Mouse (Mus musculus): ENCODE results near the gene Tubgcp3. TPM values are rescaled to one million over a fixed set of nuclear protein-coding genes. Genes with fewer than 3 reads are reported as not detected.

Gene Tubgcp3
- total and polyA plus RNA-seq, 3 experiments, result 29.7 to 48.7 (median 33.4) TPM

GRCm38 (mm10) chr8:12644894-12645293 lies 27.2 kb downstream of the Tubgcp3 start:
- dilution Hi-C loops (cut with MboI; ENCODE audit: extremely low pct_ligation_motif_present, extremely low pct_unique_long_range_greater_than_20kb, low sequenced_read_pairs) (no loop called here), in situ Hi-C loops (cut with MboI; ENCODE audit: low pct_ligation_motif_present, low pct_unique_long_range_greater_than_20kb, low sequenced_read_pairs) (no loop called here)
- Histone ChIP-seq H3K9me3 (replicated peaks; ENCODE audit: low read length) (no peaks in the 10 kb centered on the region), H3K4me1 (ENCODE audit: control insufficient read depth in 1 of 2, insufficient read depth in 2 of 2) (peaks cover 0 to 24% of the 10 kb centered on the region in 2 experiments; a peak in 2 of 4 replicates), H3K27me3 (replicated peaks) (no peaks in the 10 kb centered on the region), H3K36me3 (replicated peaks in 1 of 2; ENCODE audit: control insufficient read depth in 1 of 2, insufficient read depth in 1 of 2, low read length in 1 of 2) (peaks cover 53 to 84% of the 10 kb centered on the region in 2 experiments), H3K27ac (ENCODE audit: insufficient read depth, low read depth) (no peak overlapping the region), H3K9ac (ENCODE audit: insufficient read depth, low read depth) (no peak overlapping the region), H3K79me2 (replicated peaks; ENCODE audit: control insufficient read depth, extremely low read depth, insufficient read depth, poor library complexity, severe bottlenecking) (no peaks in the 10 kb centered on the region; the same call in 1 of the 2 replicates), H3K4me2 (ENCODE audit: insufficient read depth, low read depth, poor library complexity, severe bottlenecking) (no peak overlapping the region), H3K4me3 (replicated peaks in 1 of 3; ENCODE audit: low read depth in 2 of 3, low read length in 2 of 3, poor library complexity in 1 of 3) (no peak overlapping the region)
- TF ChIP-seq TBP (conservative IDR thresholded peaks at IDR 0.05; ENCODE audit: low read depth, low read length), result no peak
- TF ChIP-seq NELFE (IDR thresholded peaks at IDR 0.05; ENCODE audit: low read depth, low read length), result no peak
- no peak for TF ChIP-seq CHD2 (IDR thresholded peaks at IDR 0.05; ENCODE audit: low read length)
- no peak for TF ChIP-seq NRF1 (IDR thresholded peaks at IDR 0.05; ENCODE audit: low read depth, low read length)
- no peak for TF ChIP-seq JUND (conservative IDR thresholded peaks at IDR 0.05; ENCODE audit: low read depth, low read length)
- TF ChIP-seq KAT2A (IDR thresholded peaks at IDR 0.05; ENCODE audit: insufficient replicate concordance, low read length), result no peak
- TF ChIP-seq PAX5 (IDR thresholded peaks at IDR 0.05; ENCODE audit: low read length), result no peak
- TF ChIP-seq CHD1 (IDR thresholded peaks at IDR 0.05; ENCODE audit: low read depth, low read length), result no peak
- TF ChIP-seq CTCF (conservative IDR thresholded peaks at IDR 0.05 in 1 of 2, IDR thresholded peaks at IDR 0.05 in 1 of 2; ENCODE audit: low read depth in 2 of 2, low read length in 2 of 2), result peak in 1 of 2 experiments; percentile 48; a peak in 2 of 4 replicates
- no peak for TF ChIP-seq RCOR1 (conservative IDR thresholded peaks at IDR 0.05; ENCODE audit: low read depth, low read length)
- TF ChIP-seq RAD21 (IDR thresholded peaks at IDR 0.05; ENCODE audit: low read depth, low read length), result no peak
- TF ChIP-seq MAFK (IDR thresholded peaks at IDR 0.05; ENCODE audit: insufficient replicate concordance, low read length), result no peak
- no peak for TF ChIP-seq MAX (IDR thresholded peaks at IDR 0.05; ENCODE audit: low read length)
- TF ChIP-seq SMC3 (IDR thresholded peaks at IDR 0.05; ENCODE audit: low read depth, low read length), result peak; percentile 9; the same call in 1 of the 2 replicates
- TF ChIP-seq ZMIZ1 (IDR thresholded peaks at IDR 0.05; ENCODE audit: low read depth, low read length), result no peak
- TF ChIP-seq POLR2AphosphoS2 (IDR thresholded peaks at IDR 0.05; ENCODE audit: low read depth, low read length), result no peak
- TF ChIP-seq MEF2A (IDR thresholded peaks at IDR 0.05; ENCODE audit: borderline replicate concordance, low read depth, low read length), result no peak
- no peak for DNase-seq (ENCODE audit: extremely low read depth)

- dilution Hi-C loops (cut with MboI; ENCODE audit: extremely low pct_ligation_motif_present, extremely low pct_unique_long_range_greater_than_20kb, low sequenced_read_pairs), result no loop called here
- H3K79me2 ChIP-seq (replicated peaks; ENCODE audit: control insufficient read depth, extremely low read depth, insufficient read depth, poor library complexity, severe bottlenecking), result no peaks in the 10 kb centered on the region
- H3K36me3 ChIP-seq (replicated peaks in 1 of 2; ENCODE audit: control insufficient read depth in 1 of 2, insufficient read depth in 1 of 2, low read length in 1 of 2), result peaks cover 53 to 84% of the 10 kb centered on the region in 2 experiments
- DNase-seq (ENCODE audit: extremely low read depth), result no peak
- peaks cover 0 to 24% of the 10 kb centered on the region in 2 experiments; a peak in 2 of 4 replicates for H3K4me1 ChIP-seq (ENCODE audit: control insufficient read depth in 1 of 2, insufficient read depth in 2 of 2)
- H3K9me3 ChIP-seq (replicated peaks; ENCODE audit: low read length), result no peaks in the 10 kb centered on the region
- no peak for TF ChIP-seq MAX (IDR thresholded peaks at IDR 0.05; ENCODE audit: low read length)
- no peak for TF ChIP-seq BHLHE40 (IDR thresholded peaks at IDR 0.05; ENCODE audit: low read depth, low read length)
- no peak for TF ChIP-seq RAD21 (IDR thresholded peaks at IDR 0.05; ENCODE audit: low read depth, low read length)
- TF ChIP-seq USF2 (conservative IDR thresholded peaks at IDR 0.05; ENCODE audit: low read depth, low read length), result no peak
- no peak for TF ChIP-seq MYC (IDR thresholded peaks at IDR 0.05; ENCODE audit: low read depth, low read length)
- no peak for TF ChIP-seq JUND (conservative IDR thresholded peaks at IDR 0.05; ENCODE audit: low read depth, low read length)
- H3K4me2 ChIP-seq (ENCODE audit: insufficient read depth, low read depth, poor library complexity, severe bottlenecking), result no peak overlapping the region
- no peak overlapping the region for H3K27ac ChIP-seq (ENCODE audit: insufficient read depth, low read depth)
- no peaks in the 10 kb centered on the region for H3K27me3 ChIP-seq (replicated peaks)
- in situ Hi-C loops (cut with MboI; ENCODE audit: low pct_ligation_motif_present, low pct_unique_long_range_greater_than_20kb, low sequenced_read_pairs), result no loop called here
- no peak overlapping the region for H3K4me3 ChIP-seq (replicated peaks in 1 of 3; ENCODE audit: low read depth in 2 of 3, low read length in 2 of 3, poor library complexity in 1 of 3)
- no peak overlapping the region for H3K9ac ChIP-seq (ENCODE audit: insufficient read depth, low read depth)
Observed at GRCm38 (mm10) chr8:12644341-12644740, 27.7 kb downstream of the Tubgcp3 start.

Data from CH12.LX (cell line).